Mouse (Mus musculus) C2C12 (cell line): ENCODE data around the gene Slc39a10. TPM values are rescaled to one million over a fixed set of nuclear protein-coding genes. Genes with fewer than 3 reads are reported as not detected.

Experiments used
- H3K27me3 ChIP-seq: one replicate; pipeline ENCODE4 v1.6.1; 2011; ENCODE audit not compliant: control insufficient read depth, insufficient read depth, insufficient read length
- H3K36me3 ChIP-seq: one replicate; pipeline ENCODE4 v1.6.1; 2011; ENCODE audit not compliant: control insufficient read depth, insufficient read depth
- H3K4me3 ChIP-seq: one replicate; pipeline ENCODE4 v1.5.1; 2011; ENCODE audit warnings: mild to moderate bottlenecking, control low read depth; ENCODE audit not compliant: poor library complexity, insufficient read depth, severe bottlenecking
- H3K79me2 ChIP-seq: one replicate; pipeline ENCODE4 v1.6.1; 2011; ENCODE audit not compliant: control insufficient read depth, insufficient read depth
- H3K79me3 ChIP-seq: one replicate; pipeline ENCODE4 v1.6.1; 2011; ENCODE audit warnings: low read depth, control low read depth
- H3ac ChIP-seq: one replicate; pipeline ENCODE3; 2011; ENCODE audit warnings: low read depth; ENCODE audit not compliant: control insufficient read depth, insufficient read length
- CEBPB ChIP-seq: IDR thresholded peaks from one replicate; pipeline ENCODE4 v1.6.1; 2011; ENCODE audit warnings: low read depth, mild to moderate bottlenecking, control low read depth, moderate library complexity
- CTCF ChIP-seq: IDR thresholded peaks from one replicate; pipeline ENCODE4 v1.5.1; 2011; ENCODE audit not compliant: control insufficient read depth, insufficient read depth, insufficient read length
- FOSL1 ChIP-seq: IDR thresholded peaks from one replicate; pipeline ENCODE4 v1.8.0; 2011; ENCODE audit warnings: mild to moderate bottlenecking, low read length; ENCODE audit not compliant: poor library complexity, insufficient read depth, severe bottlenecking
- MAX ChIP-seq: IDR thresholded peaks from one replicate; pipeline ENCODE4 v1.6.1; 2011; ENCODE audit warnings: mild to moderate bottlenecking, control low read depth
- MYOD1 ChIP-seq: IDR thresholded peaks from one replicate; pipeline ENCODE4 v1.6.1; 2011; ENCODE audit warnings: low read depth; ENCODE audit not compliant: control insufficient read depth, insufficient read length
- MYOG ChIP-seq: IDR thresholded peaks from one replicate; pipeline ENCODE4 v1.6.1; 2011; ENCODE audit not compliant: control insufficient read depth, insufficient read length; ENCODE audit errors: extremely low read depth
- USF1 ChIP-seq: IDR thresholded peaks from one replicate; pipeline ENCODE4 v1.6.1; 2011; ENCODE audit warnings: low read depth, mild to moderate bottlenecking, control low read depth, moderate library complexity
- polyA plus RNA-seq: library from polyadenylated mRNA; unstranded; fragments of >200 nt; fragmentation: generic; extraction: Trizol; gene quantifications from one replicate; pipeline ENCODE4 v1.2.1, GENCODE M21; 2012; ENCODE audit warnings: missing spikeins

Slc39a10 gene
- polyA plus RNA-seq, 1 experiment: 6.6 TPM

DNA sequence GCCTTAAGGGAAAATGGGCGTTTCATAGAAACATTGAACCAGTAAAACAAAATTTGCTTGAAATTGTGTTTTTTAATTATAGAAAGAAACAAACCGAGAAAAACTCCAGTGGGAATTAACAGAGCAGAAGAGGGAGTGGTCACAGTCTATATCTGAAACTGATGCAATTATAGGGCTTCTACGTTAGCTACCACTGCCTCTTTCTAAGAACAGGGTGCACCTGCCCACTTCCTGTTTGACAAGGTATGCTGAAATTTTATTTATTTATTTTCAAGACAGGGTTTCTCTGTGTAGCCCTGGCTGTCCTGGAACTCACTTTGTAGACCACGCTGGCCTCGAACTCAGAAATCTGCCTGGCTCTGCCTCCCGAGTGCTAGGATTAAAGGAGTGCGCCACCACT is 30.3 kb upstream of the Slc39a10 start:
- H3K36me3 ChIP-seq: no peaks in the 10 kb centered on the region
- H3K4me3 ChIP-seq: no peak overlapping the region
- no peaks in the 10 kb centered on the region for H3K27me3 ChIP-seq
- no peaks in the 10 kb centered on the region for H3K79me3 ChIP-seq
- H3K79me2 ChIP-seq: no peaks in the 10 kb centered on the region
- no peak overlapping the region for H3ac ChIP-seq
- no peak for TF ChIP-seq MAX
- TF ChIP-seq USF1: no peak
- no peak for TF ChIP-seq CEBPB
- no peak for TF ChIP-seq MYOG
- no peak for TF ChIP-seq FOSL1
- no peak for TF ChIP-seq CTCF
- no peak for TF ChIP-seq MYOD1

GRCm38 (mm10) chr1:46921630-46922029 is 29.0 kb upstream of the Slc39a10 start:
- Histone ChIP-seq H3ac (no peak overlapping the region), H3K36me3 (no peaks in the 10 kb centered on the region), H3K4me3 (no peak overlapping the region), H3K27me3 (no peaks in the 10 kb centered on the region), H3K79me2 (no peaks in the 10 kb centered on the region), H3K79me3 (no peaks in the 10 kb centered on the region)
- no peak for TF ChIP-seq CEBPB

DNA sequence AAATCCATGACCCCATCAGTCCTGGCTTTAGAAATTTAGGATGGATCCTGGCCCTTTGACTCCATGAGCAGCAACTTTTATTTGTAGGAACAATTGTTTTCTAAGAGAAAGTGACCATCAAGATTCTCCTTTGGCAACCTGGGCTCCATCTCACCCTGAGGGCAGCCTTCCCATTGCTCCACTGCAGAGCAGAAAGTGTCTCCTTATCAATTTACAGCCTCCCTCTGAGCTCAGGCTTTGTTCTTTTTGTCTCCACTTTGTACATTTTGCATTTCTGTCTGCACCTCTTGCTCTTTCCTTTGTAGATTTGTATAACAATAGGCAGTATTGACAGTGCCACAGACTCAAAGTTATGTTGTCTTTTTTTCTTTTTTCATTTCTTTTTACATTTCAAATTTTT is 23.6 kb upstream of the Slc39a10 start:
- Histone ChIP-seq H3K79me3 (no peaks in the 10 kb centered on the region), H3K36me3 (no peaks in the 10 kb centered on the region), H3K27me3 (no peaks in the 10 kb centered on the region), H3K4me3 (no peak overlapping the region), H3ac (no peak overlapping the region), H3K79me2 (no peaks in the 10 kb centered on the region)
- TF ChIP-seq MYOD1: no peak
- TF ChIP-seq MYOG: no peak

DNA sequence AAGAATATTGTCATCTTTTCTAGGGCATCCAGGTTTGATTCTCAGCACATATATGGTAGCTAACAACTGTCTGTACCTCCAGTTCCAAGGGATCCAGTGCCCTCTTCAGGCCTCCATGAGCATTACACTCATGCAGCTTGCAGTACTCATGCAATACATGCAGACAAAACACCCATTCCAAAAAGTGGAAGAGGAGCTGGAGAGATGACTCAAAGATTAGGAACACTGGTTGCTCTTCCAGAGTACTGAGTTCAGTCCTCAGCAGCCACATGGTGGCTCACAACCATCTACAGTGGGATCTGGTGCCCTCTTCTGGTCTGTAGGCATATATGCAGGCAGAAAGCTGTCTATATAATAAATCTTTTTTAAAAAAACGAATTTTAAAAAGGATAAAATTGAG is 21.7 kb upstream of the Slc39a10 start:
- no peak overlapping the region for H3ac ChIP-seq
- H3K27me3 ChIP-seq: no peaks in the 10 kb centered on the region
- no peaks in the 10 kb centered on the region for H3K79me3 ChIP-seq
- H3K4me3 ChIP-seq: no peak overlapping the region
- H3K36me3 ChIP-seq: no peaks in the 10 kb centered on the region
- H3K79me2 ChIP-seq: no peaks in the 10 kb centered on the region
- TF ChIP-seq CTCF: no peak
- no peak for TF ChIP-seq USF1
- no peak for TF ChIP-seq FOSL1
- TF ChIP-seq CEBPB: no peak
- no peak for TF ChIP-seq MAX
- TF ChIP-seq MYOG: no peak
- TF ChIP-seq MYOD1: no peak

DNA sequence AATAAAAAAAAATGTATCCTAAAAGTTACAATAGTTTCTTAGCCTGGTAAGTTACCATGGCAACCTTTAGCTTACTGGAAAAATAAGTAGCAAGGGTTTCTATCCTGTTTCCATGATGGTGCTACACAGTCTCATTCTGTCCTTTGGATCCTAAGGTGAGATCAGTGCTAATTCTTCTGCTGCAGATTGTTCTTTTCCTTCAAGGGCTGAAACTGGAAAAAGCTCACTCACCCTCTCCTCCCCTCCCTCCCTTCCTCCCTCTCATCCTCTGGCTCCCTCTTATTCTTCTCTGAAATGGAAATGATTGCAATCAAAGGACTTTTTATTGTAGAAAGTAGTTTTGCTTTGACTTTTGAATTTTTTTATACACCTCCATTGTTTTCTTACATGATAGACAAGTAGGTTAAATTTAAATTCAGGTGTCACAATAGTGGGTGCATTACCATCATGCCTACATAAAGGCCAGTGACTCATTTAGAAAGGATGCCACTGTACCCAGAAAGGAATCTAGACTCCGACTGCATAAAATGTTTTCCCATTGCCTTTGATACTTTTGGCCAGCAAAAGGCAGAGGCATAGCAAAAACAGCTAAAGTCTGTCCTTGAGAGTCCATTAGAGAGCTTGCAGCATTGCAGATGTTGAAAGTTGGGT is 20.0 kb upstream of the Slc39a10 start:
- Histone ChIP-seq H3K4me3 (no peak overlapping the region), H3K79me3 (no peaks in the 10 kb centered on the region), H3K79me2 (no peaks in the 10 kb centered on the region), H3K27me3 (no peaks in the 10 kb centered on the region), H3ac (no peak overlapping the region), H3K36me3 (no peaks in the 10 kb centered on the region)
- no peak for TF ChIP-seq MYOD1
- no peak for TF ChIP-seq FOSL1
- no peak for TF ChIP-seq CEBPB
- no peak for TF ChIP-seq MYOG
- no peak for TF ChIP-seq USF1
- no peak for TF ChIP-seq MAX
- no peak for TF ChIP-seq CTCF

- no peaks in the 10 kb centered on the region for H3K79me3 ChIP-seq
- H3K36me3 ChIP-seq: no peaks in the 10 kb centered on the region
- no peak overlapping the region for H3K4me3 ChIP-seq
- no peak overlapping the region for H3ac ChIP-seq
- H3K27me3 ChIP-seq: no peaks in the 10 kb centered on the region
- no peak for TF ChIP-seq USF1
- no peak for TF ChIP-seq CEBPB
- no peak for TF ChIP-seq MAX
- TF ChIP-seq MYOD1: no peak
- TF ChIP-seq FOSL1: no peak
- TF ChIP-seq CTCF: no peak
- H3K79me2 ChIP-seq: no peaks in the 10 kb centered on the region
Observed at GRCm38 (mm10) chr1:46910154-46910553, 17.5 kb upstream of the Slc39a10 start.
